Mouse (Mus musculus): ENCODE measurements around the gene Rnd3.

Gene Rnd3

DNA sequence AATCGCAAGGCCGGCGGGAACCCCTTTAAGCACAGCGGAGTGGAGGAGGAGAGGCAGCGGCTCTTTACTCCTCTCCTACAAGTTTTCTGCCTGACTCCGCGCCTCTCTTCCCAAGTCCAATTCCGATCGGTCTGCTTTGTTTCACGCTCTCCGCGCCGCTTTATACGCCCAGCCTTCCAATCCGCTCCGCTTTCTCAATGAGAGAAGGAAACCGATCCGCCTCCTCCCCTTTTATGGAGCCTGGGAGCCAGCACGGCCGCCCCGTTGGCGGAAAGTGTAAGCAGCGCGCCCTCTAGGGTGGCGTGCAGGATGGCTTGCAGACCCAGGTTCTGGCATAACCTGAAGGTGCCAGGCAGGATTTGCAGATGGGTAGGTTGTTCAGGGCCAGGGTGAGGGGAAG lies at the start of gene Rnd3:
Gene Rnd3 (minus strand): TSS at position 137 of the 400 bp plus-strand sequence.
- peak; percentile 90 for DNase-seq

DNA sequence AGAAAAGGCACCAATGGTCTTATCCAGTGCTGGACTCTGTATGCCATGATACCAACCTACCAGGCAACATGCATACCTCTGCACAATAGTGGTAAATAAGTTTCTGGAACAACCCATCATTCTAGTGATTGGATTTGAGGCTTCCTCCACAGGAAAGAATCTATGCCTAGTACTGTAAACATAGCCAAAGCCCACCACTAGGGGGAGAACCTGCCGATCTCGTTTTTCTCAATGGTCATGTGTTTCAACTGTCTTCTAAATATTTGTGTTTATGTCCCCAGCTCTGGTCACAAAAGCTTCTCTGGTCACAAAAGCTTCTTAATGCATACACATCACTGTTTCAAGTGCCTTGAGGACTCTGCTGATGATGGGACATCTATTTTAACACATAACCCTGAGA lies 43.4 kb upstream of the Rnd3 start:
- no peak for DNase-seq

DNA sequence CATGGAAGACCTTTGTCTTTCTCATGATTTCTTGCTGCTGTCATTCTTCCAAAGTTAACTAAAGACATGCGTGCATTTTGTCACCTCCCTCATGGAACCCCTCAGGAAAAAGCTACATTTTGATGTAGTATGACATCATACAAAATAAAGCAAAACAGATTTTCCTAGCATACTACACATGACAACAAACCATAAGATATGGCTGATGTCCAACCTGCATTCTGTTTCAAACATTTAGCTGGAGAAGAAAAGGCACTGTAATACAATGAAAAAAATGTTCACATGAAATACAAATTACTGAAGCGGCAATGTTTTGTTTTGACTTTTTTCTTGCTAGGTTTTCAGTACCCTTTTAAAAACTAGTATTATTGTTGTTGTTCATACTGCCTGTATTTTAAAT lies 36.9 kb upstream of the Rnd3 start:
- DNase-seq = no peak

DNA sequence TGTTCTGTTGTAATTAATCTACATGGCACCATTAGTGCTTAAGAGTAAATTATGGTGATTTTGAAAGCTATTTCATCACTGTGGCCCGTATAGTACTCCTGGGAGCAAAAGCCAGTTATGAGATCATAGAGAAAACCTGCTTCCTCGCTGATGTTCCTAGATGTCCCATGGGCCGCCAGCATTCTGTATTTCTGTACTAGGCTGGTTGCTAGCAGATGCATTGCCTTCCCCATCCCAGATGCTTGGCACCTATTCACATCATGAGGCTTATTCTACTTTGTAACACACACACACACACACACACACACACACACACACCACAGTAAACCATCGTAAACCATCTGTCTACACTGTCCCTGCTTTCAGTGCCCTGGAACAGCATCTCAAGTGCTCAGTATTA lies 34.1 kb upstream of the Rnd3 start:
- no peak for DNase-seq

DNA sequence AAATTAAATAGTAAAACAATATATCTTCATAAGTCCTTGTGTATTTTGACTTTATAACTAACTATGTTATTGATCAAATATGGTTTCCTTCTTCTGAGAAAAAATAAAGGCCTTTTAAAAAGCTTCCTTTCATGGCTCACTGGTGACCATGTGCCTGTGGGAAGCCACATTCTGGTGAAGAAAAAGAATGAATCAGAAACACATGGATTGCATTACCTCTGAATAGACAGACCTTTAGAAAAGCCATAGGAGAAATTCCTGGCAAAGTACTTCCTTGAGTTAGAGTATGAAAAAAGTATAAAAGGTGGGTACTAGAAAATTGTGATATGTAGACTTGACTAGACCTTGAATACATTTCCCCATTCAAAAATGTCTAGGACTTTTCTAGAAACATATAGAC lies 32.5 kb upstream of the Rnd3 start:
- DNase-seq = no peak

DNA sequence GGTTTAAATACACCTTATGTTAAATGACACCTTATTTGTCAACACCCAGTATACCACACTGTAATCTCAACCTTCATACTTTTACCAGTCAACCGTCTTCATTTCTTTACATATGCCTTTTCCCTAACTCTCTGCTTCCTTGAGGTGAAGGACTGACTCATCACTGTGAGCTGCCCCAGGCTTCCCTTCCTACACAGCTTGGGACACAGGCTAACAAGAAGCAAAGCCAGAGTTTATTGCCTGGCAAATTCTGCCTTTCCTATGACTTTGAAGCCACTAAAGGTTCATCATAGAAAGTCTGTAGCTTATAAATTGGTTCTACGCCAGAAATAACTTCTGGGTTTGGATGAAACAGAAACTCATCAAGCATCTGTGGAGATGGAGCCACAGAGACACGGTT lies 30.2 kb upstream of the Rnd3 start:
- DNase-seq = no peak

DNA sequence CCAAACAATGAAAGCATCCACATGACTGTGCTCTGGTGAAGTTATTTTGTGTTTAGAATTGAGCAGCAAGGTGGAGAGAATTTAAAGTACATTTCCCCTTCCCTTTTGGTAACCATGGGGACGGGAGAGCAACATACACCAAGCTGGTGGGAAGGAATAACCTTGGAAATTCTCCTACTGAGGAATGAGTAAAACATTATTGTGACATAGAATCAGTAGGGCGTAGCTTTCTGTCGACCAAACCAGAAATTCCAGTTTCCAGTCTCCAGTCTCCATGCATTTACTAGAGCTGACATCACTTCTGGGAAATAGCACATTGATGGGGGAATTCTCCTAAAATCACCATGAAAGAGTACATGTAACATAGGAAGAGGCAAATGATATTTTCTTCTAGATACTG lies 28.7 kb upstream of the Rnd3 start:
- no peak for DNase-seq

DNA sequence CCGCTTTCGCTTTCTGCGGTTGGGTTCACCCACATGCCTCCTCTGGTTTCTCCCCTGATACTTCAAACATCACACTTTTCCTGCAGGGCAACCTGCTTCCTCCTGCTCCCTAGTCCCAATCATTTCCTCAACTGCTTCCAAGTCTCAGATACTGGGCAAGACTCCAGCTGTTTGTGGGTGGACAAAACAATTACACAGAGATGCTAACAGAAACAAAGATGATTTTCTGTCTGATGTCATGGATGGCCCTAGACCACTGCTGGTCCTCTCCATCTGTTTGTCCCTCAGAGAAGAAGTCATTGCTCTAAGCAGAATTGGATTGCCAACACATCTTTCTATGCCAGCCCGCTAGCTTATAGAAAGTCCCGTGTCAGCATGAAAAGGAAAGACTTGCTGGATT lies 26.4 kb upstream of the Rnd3 start:
- no peak for DNase-seq

DNA sequence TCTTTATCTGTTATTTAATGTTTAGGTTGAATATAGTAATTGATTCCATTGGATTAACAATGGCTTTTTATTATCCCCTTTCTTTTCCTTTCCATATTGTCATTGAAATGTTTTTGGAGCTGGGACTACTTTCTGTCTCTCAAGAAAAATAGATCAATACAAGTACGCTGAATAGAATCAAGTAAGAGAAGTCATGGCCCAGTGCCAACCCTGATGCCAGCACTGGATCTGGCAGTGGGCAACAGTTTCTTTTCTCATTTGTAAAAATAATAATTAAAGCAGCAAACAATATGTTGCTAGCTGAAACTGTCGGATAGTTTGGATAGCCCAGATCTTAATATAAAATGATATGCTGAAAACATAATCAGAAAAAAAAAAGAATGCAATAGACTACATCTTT lies 12.2 kb upstream of the Rnd3 start:
- DNase-seq = no peak

DNA sequence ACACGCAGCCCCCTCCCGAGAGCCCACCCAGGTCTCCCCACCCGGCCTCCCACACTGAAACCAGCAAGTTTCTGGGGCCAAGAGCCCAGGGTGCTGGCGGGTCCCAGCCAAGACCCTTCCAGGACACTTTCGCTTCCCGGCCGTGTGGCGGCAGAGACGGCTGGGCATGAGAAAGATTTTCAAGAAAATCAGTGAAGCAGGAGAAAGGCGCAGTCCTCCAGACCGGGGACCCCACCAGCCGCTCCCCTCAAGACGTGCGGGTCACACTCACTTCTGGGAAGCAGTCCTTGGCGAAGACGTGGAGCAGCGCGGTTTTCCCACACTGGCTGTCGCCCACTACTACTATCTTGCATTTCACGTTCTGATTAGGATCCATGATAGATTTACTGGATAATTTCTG lies 457 bp downstream of the Rnd3 start:
- DNase-seq = no peak

DNA sequence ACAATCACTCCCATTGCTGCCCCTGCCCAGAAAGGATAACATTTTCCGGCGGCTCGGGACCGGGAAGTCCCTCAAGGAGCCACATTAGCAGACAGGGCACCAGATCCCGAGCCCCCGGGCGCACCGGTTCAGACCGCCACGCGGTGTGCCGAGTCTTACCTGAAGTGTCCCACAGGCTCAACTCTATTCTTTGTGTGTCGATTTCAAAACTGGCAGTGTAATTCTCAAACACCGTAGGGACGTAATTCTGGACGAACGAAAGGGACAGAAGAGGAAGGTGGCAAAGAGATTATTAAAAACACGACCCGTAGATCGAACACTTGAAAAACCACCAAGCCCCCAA lies 875 bp downstream of the Rnd3 start:
- no peak for DNase-seq

DNA sequence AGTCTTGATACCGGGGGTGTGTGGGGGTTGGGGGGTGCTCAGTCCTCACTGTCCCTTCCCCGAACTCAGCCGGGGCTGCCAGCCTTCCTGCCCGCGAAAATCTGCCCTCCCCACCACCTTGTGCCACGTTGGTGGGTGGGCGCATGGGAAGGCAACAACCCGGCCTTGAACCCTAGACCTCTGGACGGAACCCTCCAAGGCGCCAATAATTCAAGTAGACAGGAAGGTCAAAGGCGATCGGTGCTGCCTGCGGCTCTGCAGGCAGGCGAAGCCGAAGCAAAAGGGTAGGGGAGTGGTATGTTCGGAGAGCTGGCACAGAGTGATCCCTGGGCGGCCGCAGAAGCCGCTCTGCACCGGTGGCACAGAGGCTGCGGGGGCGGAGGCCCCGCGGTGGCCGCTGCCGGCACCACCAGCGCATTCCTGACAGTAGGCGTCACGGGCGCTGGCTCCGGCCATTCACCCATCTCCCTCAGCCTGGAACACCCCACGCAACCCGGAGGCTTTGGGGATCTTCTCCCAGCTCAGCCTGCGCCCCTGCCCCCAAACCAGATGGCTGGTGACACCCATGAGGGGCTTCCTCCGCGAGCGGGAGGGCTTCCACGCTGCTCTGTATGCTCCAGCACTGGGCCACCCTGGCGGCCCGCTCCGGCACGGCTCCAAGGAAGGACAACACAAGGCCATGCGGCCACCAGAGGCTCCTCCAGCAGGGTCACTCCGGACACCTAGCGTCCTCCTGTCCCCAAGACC lies 1.4 kb downstream of the Rnd3 start:
- DNase-seq = peak; percentile 37

DNA sequence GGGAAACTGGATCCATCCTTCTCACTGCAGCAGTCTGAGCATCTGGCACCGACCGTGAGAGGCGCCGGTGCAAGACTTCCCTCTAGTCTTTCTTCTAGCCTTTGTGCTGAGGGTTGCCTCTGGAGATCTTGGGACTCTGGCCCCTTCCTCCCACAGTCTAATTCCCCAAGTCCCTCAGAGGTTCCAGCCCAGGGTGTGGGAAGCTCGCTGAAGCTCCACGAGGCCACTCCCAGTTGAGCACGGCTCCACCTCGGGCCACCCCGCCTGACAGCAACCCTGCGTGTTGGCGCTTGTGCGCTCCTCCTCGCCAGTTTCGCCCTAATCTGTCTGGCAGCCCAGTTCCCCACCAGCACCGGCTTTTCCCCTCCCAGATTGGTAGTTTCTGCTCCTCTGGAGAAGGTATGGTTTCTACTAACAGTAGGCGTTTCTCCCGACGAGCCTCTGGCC lies 2.0 kb downstream of the Rnd3 start:
- peak; percentile 66 for DNase-seq

DNA sequence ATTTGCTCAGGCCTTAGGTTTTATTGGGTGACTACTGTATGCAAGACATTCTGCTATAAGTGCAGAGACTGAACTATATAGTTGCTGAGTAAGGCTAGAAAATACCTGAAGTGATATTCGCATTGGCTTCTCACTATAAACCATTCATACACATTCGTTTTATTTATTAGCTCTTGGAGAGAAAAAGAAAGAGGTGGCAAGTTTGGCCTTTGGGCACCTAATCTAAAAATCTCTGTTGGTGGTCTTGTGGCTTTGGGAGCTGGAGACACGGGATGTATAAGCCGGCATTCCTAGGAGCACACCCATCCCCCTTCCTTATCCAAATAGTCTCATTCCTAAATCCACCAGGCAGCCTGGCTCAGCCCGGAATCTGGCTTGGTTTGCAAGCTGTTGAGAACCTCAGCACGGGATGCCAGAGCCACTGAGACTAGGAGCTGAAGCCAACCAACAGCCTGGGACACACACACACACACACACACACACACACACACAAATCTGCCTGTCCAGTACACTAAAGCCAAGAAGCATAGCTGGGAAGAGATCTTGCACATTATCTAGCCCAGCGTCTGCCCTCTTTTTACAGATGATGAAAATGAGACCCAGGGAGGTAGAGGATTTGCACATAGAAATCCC lies 3.0 kb downstream of the Rnd3 start:
- DNase-seq = peak; percentile 58

DNA sequence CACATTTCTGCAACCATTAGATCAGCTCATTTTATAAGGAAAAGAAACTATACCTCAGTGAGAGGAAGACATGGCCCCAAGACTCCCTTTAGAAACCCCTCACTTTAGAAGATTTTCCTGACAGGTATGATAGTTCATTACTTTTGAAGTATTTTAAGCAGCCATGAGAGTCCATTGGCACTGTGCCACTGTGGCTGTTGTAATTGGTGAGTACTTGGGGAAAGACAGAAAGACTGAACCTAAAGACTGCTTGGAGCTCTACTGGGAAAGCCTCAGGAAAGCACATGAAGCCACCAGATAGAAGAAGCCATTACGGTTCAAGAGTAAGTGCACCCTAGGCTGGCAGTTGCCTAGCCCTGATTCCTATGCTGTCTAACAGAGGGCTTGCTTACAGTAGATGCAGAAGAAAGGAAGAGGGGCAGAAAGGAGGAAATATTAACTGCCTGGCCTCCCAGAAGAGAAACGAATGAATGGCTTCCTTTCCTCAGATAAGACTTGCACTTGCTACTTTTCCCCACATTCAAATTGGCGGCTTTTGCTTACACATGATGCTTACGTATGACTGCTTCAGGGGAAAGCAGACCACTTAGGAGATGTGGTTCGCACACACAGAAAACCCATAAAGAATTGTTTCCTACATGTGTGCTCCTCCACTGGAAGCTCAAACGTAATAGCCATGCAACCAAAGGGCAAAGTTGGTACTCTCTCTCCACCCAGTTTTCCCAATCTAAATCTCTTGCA lies 4.4 kb downstream of the Rnd3 start:
- no peak for DNase-seq

DNA sequence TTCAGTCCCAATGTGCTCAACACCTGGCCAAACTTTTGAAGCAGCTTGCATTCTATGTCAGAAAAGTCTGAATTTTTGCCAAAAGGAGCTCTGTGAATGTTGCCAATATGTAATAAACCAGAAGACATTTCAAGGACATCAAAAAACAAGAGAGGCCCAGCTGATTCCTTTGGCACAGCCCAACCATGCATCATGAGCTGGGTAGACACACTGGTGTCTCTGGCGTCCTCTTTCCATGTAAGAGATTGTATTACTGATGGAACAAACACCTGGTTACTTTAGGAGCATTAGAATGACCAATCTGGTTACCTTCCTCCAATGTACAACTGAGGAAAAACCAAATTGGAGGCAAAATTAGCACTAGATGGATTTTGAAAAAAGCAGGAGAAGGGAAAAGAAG lies 6.5 kb downstream of the Rnd3 start:
- DNase-seq = no peak

DNA sequence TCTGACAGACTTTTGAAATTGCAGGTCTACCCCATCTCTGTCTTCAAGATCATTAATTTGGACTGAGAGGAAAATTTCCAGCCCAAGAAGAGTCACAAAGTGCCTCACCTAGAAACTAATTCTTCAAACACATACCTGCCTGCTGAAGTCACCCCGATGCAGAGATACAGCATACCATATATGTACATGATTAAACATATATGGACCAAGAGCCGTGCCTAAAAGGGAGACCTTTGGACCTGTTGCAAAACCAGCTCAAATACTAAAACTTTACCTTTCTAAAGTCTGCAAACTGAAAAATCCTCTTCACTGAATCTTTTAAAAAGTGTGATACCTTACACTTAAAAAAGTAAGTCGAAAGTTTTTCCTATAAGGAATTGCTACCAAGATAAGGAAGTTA lies 7.6 kb downstream of the Rnd3 start:
- DNase-seq = no peak

DNA sequence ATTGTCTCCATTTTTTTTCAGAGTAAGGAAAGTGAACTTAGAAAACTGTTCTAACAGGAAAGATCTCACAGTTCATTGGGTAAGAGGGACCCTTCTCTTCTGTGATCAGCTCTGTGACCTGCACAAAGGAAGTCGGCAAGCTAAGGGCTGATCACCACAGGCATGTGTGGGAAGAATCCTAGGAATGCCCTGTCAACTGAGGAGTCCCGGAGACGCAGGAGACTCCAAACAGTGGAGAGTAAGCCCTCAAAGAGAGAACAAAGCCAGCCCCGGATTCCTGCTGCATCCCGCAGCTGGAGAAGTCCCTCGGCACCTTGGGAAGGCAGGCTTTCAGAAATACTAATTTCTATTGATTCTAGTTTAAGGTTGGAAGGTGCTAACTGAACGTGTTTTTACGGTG lies 8.4 kb downstream of the Rnd3 start:
- DNase-seq = no peak

DNA sequence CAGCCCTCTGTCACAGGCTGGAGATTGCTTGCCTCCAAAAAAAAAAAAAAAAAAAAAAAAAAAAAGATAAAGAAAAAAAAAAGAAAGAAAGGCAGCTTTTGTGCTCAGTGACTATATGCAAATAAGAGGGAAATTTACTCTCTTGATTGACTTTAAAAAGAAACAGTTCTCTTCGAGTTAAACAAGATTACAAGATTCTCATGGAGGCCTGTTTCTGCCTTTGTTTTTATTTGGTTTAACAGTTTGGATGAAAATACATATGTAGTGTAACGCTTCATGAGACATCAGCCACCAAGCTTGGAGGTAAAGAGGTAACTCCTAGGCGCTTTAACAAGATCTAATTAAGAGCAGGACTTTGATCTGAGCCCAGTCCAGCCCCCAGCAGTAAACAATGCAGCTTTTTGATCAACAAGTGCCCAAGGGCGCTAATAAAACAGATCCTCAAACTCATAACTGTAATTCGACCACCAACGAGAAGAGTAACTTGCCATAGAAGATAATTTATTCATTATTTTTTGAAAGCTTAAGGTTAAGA lies 8.9 kb downstream of the Rnd3 start:
- DNase-seq = no peak

DNA sequence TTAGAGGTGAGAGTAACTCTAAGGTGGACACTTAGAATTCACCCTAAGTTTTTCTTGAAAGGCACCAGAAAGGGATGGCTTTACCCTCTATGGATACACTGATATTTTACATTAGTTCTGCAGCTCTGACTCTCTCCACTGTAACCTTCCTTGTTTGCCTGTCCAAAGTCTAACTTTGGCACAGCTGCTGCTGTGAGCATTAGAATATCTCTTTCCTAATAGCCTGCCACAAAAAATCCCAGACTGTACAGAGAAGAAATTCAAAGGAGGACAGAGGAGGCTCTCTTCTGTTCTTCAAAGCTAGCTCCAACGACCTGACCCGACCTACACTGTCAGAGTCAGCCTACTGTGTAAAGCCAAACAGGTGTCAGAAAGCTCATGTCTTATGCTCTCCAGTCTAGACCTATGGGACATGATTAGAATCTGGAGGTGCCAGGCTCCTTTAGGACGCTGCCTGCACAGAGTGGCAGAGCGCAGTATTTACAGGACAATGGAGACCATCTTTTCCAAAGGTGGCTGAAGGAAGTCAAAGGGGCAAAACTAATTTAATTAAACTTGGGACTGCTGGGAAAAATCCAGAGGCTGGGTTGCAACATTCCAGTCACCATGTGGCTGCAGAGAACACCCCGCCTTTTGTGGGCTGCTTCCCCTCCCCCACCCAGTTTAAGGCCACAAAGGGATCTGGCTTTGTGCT lies 9.5 kb downstream of the Rnd3 start:
- no peak for DNase-seq

DNA sequence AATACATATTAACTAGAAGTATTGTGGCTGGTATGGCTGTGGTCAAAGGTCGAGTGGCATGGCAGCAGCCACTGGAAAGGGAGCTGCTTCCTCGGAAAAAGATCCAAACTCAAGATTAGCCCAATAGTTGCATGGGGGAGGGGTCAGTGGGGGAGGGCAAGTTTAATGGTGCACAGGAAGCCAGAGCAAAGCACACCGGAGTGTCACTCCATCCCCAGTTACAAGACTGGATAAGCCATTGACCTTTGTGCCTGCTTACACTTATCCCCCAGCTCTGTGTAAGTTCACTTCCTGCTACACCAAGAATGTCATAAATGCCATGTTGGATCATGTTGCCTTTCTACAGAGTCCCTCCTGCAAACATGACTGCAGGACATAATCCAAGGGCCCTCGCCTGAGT lies 11.2 kb downstream of the Rnd3 start:
- DNase-seq = no peak

DNA sequence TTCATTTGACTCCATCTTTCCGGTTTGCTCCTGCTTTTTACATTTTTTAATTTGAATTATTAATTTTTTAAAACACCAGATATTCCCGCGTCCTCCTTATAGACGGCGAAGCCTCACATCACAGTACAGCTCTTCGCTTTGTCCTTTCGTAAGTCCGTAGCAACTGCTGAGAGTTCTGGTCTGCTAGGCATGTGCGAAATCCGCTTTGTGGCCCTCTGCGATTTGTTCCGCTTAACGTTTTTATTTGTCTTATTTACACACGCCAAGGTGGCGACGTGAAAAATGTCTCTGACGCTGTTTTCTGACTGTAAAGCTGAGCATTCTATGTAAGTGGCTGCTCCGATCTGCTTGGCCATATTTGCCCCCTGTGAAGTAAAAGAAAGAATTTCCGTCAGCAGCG lies 16.7 kb downstream of the Rnd3 start:
- DNase-seq = no peak

DNA sequence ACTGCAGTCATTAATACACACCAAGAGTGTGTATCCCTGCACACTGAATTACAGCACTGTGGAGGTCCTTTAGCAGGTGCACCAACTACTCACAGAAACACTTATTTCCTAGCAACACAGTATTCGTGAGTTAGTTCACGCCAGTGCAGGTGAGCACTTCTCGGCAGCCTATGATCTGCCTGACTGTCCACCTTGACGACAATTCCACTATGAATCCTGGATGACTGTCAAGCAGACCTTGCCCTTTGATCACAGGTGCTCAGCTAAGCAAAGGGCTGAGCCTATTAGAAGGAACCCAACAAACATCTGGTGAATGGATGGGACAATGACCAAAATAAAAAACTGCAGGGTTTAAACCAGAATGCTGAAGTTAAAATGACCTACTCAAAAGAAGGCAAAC lies 20.8 kb downstream of the Rnd3 start:
- DNase-seq = no peak

Measured in layer of hippocampus, adult 9-11 months (tissue).